Mouse (Mus musculus) liver, adult (tissue): ENCODE results near the gene Cyb5r2.

Experiments
- GATA4 ChIP-seq: IDR thresholded peaks from 2 replicates; pipeline ENCODE4 v1.6.1; 2014; ENCODE audit warnings: mild to moderate bottlenecking, low read length; ENCODE audit not compliant: insufficient replicate concordance

The Cyb5r2 gene

DNA sequence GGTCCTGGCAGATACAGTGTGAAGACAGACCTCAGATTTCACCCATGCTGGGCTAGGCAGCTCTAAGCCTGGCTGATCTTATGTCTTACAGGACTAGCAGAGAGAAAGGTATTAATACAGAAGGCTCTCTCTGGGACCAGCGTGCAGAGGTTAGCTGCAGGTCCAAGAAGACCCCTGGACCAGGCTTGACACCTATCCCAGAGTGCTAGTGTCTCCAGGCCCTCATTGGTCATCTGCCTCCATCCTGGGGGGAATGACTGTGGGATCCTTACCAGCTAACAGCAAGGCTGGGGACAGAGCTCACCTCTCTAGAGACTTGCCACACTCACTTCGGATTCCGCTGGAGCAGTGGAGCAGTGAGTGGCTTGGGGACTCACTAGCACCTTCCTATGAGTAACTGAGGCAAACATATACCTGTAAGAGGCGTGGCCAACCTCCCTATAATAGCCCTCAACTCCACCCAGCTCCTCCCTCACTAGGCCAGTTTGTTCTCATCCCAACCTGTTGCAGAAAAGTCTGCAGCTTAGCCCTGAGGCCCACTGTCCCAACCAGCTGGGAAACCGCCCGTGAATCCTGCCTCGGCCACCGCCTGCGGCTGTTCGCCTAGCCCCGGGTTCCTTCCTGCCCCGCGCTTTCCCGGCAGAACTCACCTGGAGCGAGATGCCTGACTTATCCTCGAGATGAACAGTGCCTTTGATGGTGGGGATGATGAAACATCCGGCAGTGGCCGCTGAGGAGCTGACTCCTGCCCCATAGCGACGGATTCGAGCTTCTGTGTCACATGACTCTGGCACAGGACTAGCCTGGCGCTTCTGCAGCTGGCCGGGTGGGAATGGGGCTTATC is at the start of gene Cyb5r2:
Cyb5r2 (minus strand) TSS at position 725 of the 844 bp plus-strand sequence.
- TF ChIP-seq GATA4, result no peak

- TF ChIP-seq GATA4, result no peak
Measured at GRCm38 (mm10) chr7:107802138-107802537, 44.3 kb upstream of the Cyb5r2 start.

- no peak for TF ChIP-seq GATA4
Measured at GRCm38 (mm10) chr7:107801108-107801507, 43.3 kb upstream of the Cyb5r2 start, which contains the start of gene Ovch2. TSS of gene Ovch2 (minus strand) at chr7:107801208.

DNA sequence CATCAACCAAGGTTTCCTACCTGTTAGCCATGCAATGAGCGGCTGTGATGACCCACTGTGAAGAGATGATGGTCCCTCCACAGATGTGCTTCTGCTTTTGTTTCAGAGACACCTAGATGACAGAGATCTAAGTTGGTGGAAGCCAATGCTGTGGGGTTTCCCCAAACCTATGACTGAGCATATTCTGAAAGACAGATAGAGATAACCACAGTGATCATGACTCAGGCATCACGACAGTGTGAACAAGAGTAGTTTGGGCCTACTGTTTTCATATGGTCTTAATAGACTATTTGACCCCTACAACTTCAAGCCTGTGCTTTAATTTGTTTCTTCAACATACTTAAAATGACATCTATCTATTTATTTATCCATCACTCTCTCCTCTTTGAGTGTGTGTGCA is 38.7 kb upstream of the Cyb5r2 start:
- no peak for TF ChIP-seq GATA4

GRCm38 (mm10) chr7:107787977-107788620 is 30.3 kb upstream of the Cyb5r2 start:
- TF ChIP-seq GATA4, result no peak

DNA sequence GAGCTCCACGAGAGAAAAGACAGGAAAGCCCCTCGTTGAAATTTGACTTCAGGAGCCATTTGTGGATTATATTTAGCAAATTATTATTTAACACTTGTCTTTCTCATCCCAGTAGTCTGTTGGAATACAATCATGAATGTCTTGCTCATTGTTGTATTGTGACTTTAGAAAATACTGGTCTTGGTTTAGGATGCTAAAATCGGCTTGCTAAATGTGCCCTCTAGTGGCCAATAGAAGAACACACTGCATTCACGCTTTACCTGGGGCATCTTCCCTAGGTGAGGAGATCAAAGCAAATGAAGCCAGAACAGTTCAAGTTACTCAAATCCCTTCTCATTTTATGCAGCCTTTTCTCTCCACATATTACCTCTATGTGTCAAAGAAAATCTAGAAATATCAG is 21.8 kb upstream of the Cyb5r2 start:
- no peak for TF ChIP-seq GATA4

DNA sequence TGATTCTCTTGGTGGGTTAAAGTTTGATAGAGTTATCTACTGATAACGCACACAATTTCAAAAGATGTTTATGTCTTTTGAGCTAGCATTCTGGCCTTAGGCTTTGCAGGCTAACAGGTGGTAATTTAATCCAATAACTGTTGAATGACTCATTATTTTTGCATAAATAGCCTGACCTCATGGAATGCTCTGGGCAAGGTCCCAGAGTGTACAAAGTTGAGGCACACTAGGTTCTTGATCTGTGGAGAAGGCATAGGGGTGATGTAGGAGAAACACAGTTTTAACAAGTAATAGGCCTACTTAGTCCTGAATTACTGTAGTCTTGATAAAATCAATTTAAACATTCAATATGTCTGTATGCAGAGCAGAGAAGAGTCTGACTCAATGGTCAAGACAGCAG is 20.4 kb upstream of the Cyb5r2 start:
- no peak for TF ChIP-seq GATA4

- TF ChIP-seq GATA4, result no peak
Measured at GRCm38 (mm10) chr7:107770812-107771211, 13.0 kb upstream of the Cyb5r2 start.

DNA sequence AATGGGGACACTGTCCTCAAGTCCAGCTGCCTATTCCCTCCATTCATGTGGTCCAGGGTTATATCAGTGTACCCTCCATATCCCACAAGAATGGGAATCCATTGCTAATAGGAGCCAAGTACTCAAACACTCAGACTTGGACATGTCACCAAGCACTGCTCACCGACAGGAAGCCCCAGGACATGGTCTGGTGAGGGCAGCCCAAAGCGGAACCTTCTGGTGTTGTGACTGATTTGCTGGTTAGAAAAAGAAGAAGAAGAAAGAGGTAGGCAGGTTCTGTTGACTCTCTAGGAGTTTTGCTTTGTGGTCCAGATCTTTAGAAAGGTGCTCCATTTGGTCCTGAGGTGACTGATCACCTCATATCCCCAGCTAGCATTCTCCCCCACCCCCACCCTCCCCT is 1.1 kb downstream of the Cyb5r2 start:
- TF ChIP-seq GATA4, result no peak

DNA sequence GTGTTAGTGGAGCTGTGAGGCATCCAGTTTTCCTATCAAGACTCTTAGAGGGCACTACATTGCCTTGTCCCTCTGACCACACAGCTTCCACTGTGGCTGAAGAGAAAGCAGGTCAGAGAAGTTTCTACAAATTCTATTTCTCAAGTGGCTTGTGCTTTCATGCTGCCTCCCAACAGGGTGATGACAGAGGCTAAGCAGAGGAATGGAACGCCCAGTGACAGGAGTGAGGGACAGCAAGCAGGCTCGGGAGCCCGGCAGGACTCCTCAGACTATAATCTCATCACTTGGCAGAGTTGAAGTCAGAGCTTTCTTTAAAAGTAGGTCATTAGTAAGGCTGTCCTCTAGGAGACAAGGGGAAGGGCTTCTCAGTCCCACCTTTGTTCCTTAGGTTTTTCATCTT is 1.9 kb downstream of the Cyb5r2 start:
- no peak for TF ChIP-seq GATA4

- no peak for TF ChIP-seq GATA4
Measured at GRCm38 (mm10) chr7:107752031-107752520, 5.8 kb downstream of the Cyb5r2 start.

DNA sequence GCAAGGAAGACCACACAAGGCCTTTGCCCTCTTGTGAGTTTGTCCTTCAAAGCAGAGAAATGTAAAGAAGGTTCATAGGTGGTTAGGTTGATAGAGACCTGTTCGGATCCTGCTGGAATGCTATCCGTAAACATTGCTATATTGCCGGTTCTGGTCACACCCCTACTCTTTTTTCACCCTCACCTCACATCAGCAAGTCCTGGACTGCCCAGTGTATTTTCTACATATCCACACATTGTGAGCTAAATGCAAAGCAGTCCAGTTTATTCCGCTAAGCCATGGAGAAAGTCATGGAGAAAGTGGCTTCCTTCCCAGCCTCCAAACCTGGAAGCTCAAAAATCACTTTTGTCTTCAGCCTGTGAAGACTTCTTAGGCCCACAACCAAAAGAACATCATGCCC is 8.1 kb downstream of the Cyb5r2 start:
- no peak for TF ChIP-seq GATA4

GRCm38 (mm10) chr7:107749270-107749669 is 8.6 kb downstream of the Cyb5r2 start:
- TF ChIP-seq GATA4, result no peak

DNA sequence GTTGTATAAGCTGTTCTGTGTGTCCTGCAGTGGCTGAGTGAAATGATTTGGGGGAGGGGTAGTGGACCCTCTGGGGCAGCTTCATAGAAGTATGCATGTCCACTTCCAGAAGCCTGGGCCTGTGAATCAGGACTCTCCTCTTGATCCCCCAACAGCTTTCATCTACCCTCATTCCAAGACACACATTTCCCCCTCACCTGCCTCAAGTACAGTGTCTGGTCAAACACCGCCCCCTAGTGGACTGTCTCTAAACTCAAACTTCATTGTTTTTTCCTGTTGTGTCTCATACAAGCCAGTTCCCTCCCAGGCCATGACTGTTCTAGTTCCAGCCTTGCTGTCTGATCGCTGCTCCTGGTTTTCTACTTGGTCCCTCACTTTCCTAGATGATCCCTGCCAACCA is 9.9 kb downstream of the Cyb5r2 start:
- no peak for TF ChIP-seq GATA4

- no peak for TF ChIP-seq GATA4
Measured at GRCm38 (mm10) chr7:107747476-107747875, 10.4 kb downstream of the Cyb5r2 start.

GRCm38 (mm10) chr7:107746036-107746435 is 11.8 kb downstream of the Cyb5r2 start:
- no peak for TF ChIP-seq GATA4
